ENCODE assay signal across 14 mouse cellular contexts in the genomic region with DNA sequence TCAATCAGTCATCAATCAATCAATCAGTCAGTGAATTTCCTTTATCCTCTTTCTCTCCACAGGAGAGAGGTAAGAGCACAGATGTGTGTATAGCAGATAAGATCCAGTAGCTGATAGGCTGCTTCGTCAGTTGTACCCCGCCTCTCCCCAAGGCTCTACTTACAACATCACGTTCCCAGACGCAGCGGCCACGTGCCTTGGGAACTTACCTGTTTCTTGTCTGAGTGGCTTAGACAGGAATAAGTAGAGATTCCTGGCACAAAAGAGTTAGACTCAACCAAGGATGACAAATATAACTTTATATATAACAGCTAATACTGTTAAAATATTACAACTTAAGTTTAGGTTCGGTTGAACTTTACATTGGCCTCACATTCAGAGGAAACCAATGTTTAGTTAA. TPM values are rescaled to one million over a fixed set of nuclear protein-coding genes. Genes with fewer than 3 reads are reported as not detected.
DNase-seq lines count a peak whose midpoint lies in the region; ATAC-seq and TF ChIP-seq lines count a peak whose summit lies in the region.
"Had no signal": no experiment of that assay in that cellular context is flagged by ENCODE, and none has a peak within 500 bp of the region (broad histone marks: within the 10 kb centered on the region; RNA-seq: fewer than 3 reads in every experiment).

No protein-coding gene starts in this region.

- 29% methylated on average over 7 of the region's 7 CpGs for WGBS in intestine, embryonic 15.5 days
- WGBS in intestine, embryonic 16.5 days = 40% methylated on average over 7 of the region's 7 CpGs
- 25% methylated on average over 7 of the region's 7 CpGs for WGBS in lung, postnatal 0 days

- H3K4me1 ChIP-seq in intestine, embryonic 15.5 days (replicated peaks) = no peaks in the 10 kb centered on the region
- no peaks in the 10 kb centered on the region for H3K4me1 ChIP-seq in intestine, embryonic 16.5 days (ENCODE audit: control insufficient read depth, insufficient read depth, low read length)
- no peaks in the 10 kb centered on the region for H3K4me1 ChIP-seq in lung, postnatal 0 days (ENCODE audit: insufficient read depth, low read depth, low read length)
- H3K4me1 ChIP-seq: heart, embryonic 15.5 days; liver, embryonic 12.5 days had no signal

- no peak overlapping the region for H3K4me2 ChIP-seq in intestine, embryonic 15.5 days (replicated peaks)
- H3K4me2 ChIP-seq in intestine, embryonic 16.5 days (ENCODE audit: low read depth, low read length) = no peak overlapping the region
- no peak overlapping the region for H3K4me2 ChIP-seq in lung, postnatal 0 days (replicated peaks; ENCODE audit: low read depth, low read length)
- H3K4me2 ChIP-seq: heart, embryonic 15.5 days; liver, embryonic 12.5 days had no signal

- H3K36me3 ChIP-seq in intestine, embryonic 15.5 days = no peaks in the 10 kb centered on the region
- no peaks in the 10 kb centered on the region for H3K36me3 ChIP-seq in intestine, embryonic 16.5 days (ENCODE audit: control insufficient read depth, insufficient read depth, low read length)
- H3K36me3 ChIP-seq in lung, postnatal 0 days (ENCODE audit: insufficient read depth, low read length) = no peaks in the 10 kb centered on the region
- H3K36me3 ChIP-seq: heart, embryonic 15.5 days; liver, embryonic 12.5 days had no signal

- intact Hi-C loops in heart, postnatal 25 days (cut with DNase I) = no loop called here
- intact Hi-C loops in left cerebral cortex, postnatal 10 days (cut with DNase I) = no loop called here

- no peak overlapping the region for H3K9ac ChIP-seq in intestine, embryonic 15.5 days
- no peak overlapping the region for H3K9ac ChIP-seq in intestine, embryonic 16.5 days (ENCODE audit: low read depth, low read length)
- H3K9ac ChIP-seq in lung, postnatal 0 days (replicated peaks; ENCODE audit: low read depth) = no peak overlapping the region
- H3K9ac ChIP-seq: heart, embryonic 15.5 days; liver, embryonic 12.5 days had no signal

- TF ChIP-seq CTCF in lung, postnatal 0 days (IDR thresholded peaks at IDR 0.05) = no peak

- peak; percentile 27 for DNase-seq in gastrocnemius, postnatal 10 days
- peak; percentile 9 for DNase-seq in heart, postnatal 25 days (ENCODE audit: low spot score)
- peak; percentile 24 for DNase-seq in lung, postnatal 0 days (ENCODE audit: low spot score)
- no peak for DNase-seq in cerebellum, postnatal 14 days
- DNase-seq in left cerebral cortex, postnatal 10 days (ENCODE audit: extremely low spot score in 1 of 2, low spot score in 2 of 2) = no peak
- DNase-seq: adrenal gland, adult 8-10 months; cerebellum, adult 11-12 months had no signal

- no peaks in the 10 kb centered on the region for H3K27me3 ChIP-seq in intestine, embryonic 15.5 days (replicated peaks)
- H3K27me3 ChIP-seq in intestine, embryonic 16.5 days (replicated peaks; ENCODE audit: control insufficient read depth, insufficient read depth, low read length) = no peaks in the 10 kb centered on the region
- H3K27me3 ChIP-seq in lung, postnatal 0 days (replicated peaks; ENCODE audit: insufficient read depth, low read length) = no peaks in the 10 kb centered on the region
- H3K27me3 ChIP-seq: heart, embryonic 15.5 days; liver, embryonic 12.5 days had no signal

- no peak overlapping the region for H3K27ac ChIP-seq in intestine, embryonic 15.5 days
- no peak overlapping the region for H3K27ac ChIP-seq in intestine, embryonic 16.5 days (ENCODE audit: low read length)
- H3K27ac ChIP-seq in lung, postnatal 0 days (ENCODE audit: low read length) = no peak overlapping the region
- H3K27ac ChIP-seq: heart, embryonic 15.5 days; kidney, postnatal 0 days; liver, embryonic 12.5 days had no signal

- no peak overlapping the region for H3K4me3 ChIP-seq in intestine, embryonic 15.5 days (replicated peaks)
- H3K4me3 ChIP-seq in intestine, embryonic 16.5 days (ENCODE audit: low read length) = no peak overlapping the region
- no peak overlapping the region for H3K4me3 ChIP-seq in lung, postnatal 0 days (ENCODE audit: low read depth, low read length)
- H3K4me3 ChIP-seq: heart, embryonic 15.5 days; liver, embryonic 12.5 days; myocyte had no signal

- ATAC-seq in intestine, embryonic 15.5 days = peak; percentile 62
- no peak; the same call in 1 of the 2 replicates for ATAC-seq in intestine, embryonic 16.5 days
- ATAC-seq in lung, postnatal 0 days = no peak
- ATAC-seq: CD4-positive, CD25-positive, alpha-beta regulatory T cell, adult 4 months; liver, embryonic 12.5 days had no signal

- no peaks in the 10 kb centered on the region for H3K9me3 ChIP-seq in intestine, embryonic 15.5 days
- H3K9me3 ChIP-seq in intestine, embryonic 16.5 days (ENCODE audit: control insufficient read depth, low read length) = no peaks in the 10 kb centered on the region
- no peaks in the 10 kb centered on the region for H3K9me3 ChIP-seq in lung, postnatal 0 days (ENCODE audit: low read length)
- H3K9me3 ChIP-seq: heart, embryonic 15.5 days; liver, embryonic 12.5 days had no signal

- TF ChIP-seq EP300 in lung, postnatal 0 days (IDR thresholded peaks at IDR 0.05) = no peak

RNA-seq across cellular contexts. Expression of a gene that starts 12.7 kb away (rescaled TPM):
- polyA plus RNA-seq in intestine, embryonic 15.5 days (2015; fragmentation: Nextera tagmentation; extraction: Ambion mirVana) = 1.7 and 1.9 TPM in 2 replicates
- 1.7 TPM in 2 replicates for polyA plus RNA-seq in intestine, embryonic 16.5 days (2015; fragmentation: Nextera tagmentation; extraction: Ambion mirVana)
- 10 to 100 TPM; 38.7 to 43.0 TPM for total RNA-seq in gastrocnemius, postnatal 10 days (2021)
- under 1 TPM; 0.31 to 0.34 TPM for total RNA-seq in heart, postnatal 25 days (2021)
- 1.4 and 2.3 TPM in 2 replicates for polyA plus RNA-seq in lung, postnatal 0 days (2015; fragmentation: Nextera tagmentation; extraction: Ambion mirVana)
- total RNA-seq in left cerebral cortex, postnatal 10 days (2021) = 1 to 10 TPM; 3.0 to 4.1 TPM
- polyA plus RNA-seq: liver, embryonic 12.5 days; myocyte had no signal

Comparison
In these comparisons a context has a peak if more than half of its experiments do, and no peak if none do; other contexts are left out.
1. DNase-seq: peak in gastrocnemius, postnatal 10 days (single experiment), heart, postnatal 25 days (single experiment) and lung, postnatal 0 days (single experiment); none in cerebellum, postnatal 14 days (0 of 2) and left cerebral cortex, postnatal 10 days (0 of 2).
2. RNA of a gene that starts 12.7 kb away (total RNA-seq): 38.7 to 43.0 TPM in gastrocnemius, postnatal 10 days; 3.0 to 4.1 TPM in left cerebral cortex, postnatal 10 days and 0.31 to 0.34 TPM in heart, postnatal 25 days; every median in the first group is over 4 times any median in the second.